Mouse (Mus musculus) CH12.LX (cell line): ENCODE data around the gene Lgi2.

Experiments used
- CTCF ChIP-seq, 2 experiments: IDR thresholded peaks in 1 of 2; conservative IDR thresholded peaks in 1 of 2; 2 replicates each; pipeline ENCODE4 v1.5.1; 2011 to 2012; ENCODE audit warnings: low read depth in 2 of 2, low read length in 2 of 2, improper control_type of control experiment in 1 of 2, inconsistent platforms in 1 of 2, mild to moderate bottlenecking in 1 of 2, moderate library complexity in 1 of 2
- E2F4 ChIP-seq: IDR thresholded peaks from 2 replicates; pipeline ENCODE4 v1.6.1; 2011; ENCODE audit warnings: low read depth, low read length, improper control_type of control experiment; ENCODE audit not compliant: insufficient replicate concordance
- HCFC1 ChIP-seq: IDR thresholded peaks from 2 replicates; pipeline ENCODE4 v1.6.1; 2012; ENCODE audit warnings: low read depth, mild to moderate bottlenecking, inconsistent platforms, low read length, improper control_type of control experiment
- JUND ChIP-seq: conservative IDR thresholded peaks from 2 replicates; pipeline ENCODE4 v1.6.1; 2011; ENCODE audit warnings: low read depth, low read length, improper control_type of control experiment
- MXI1 ChIP-seq: IDR thresholded peaks from 2 replicates; pipeline ENCODE4 v1.6.1; 2011; ENCODE audit warnings: mild to moderate bottlenecking, low read depth, low read length, improper control_type of control experiment
- USF1 ChIP-seq: IDR thresholded peaks from 2 replicates; pipeline ENCODE4 v1.6.1; 2014; ENCODE audit warnings: low read depth, mild to moderate bottlenecking, inconsistent platforms, low read length, improper control_type of control experiment
- ZKSCAN1 ChIP-seq: IDR thresholded peaks from 2 replicates; pipeline ENCODE4 v1.6.1; 2012; ENCODE audit warnings: low read depth, inconsistent platforms, low read length, improper control_type of control experiment, borderline replicate concordance

- no peak for TF ChIP-seq ZKSCAN1
- TF ChIP-seq CTCF (conservative IDR thresholded peaks at IDR 0.05 in 1 of 2, IDR thresholded peaks at IDR 0.05 in 1 of 2; ENCODE audit: low read depth in 2 of 2, low read length in 2 of 2) = no peak
- no peak for TF ChIP-seq E2F4
- TF ChIP-seq JUND = no peak
- TF ChIP-seq MXI1 = no peak
- no peak for TF ChIP-seq USF1
- no peak for TF ChIP-seq HCFC1
Measured at GRCm38 (mm10) chr5:52570746-52571145, 4.5 kb upstream of the Lgi2 start.
